Mouse (Mus musculus): ENCODE results near the gene Arap1. TPM values are rescaled to one million over a fixed set of nuclear protein-coding genes. Genes with fewer than 3 reads are reported as not detected.
A peak's percentile ranks its signal among the peaks of the same experiment; 100 is the strongest.

The Arap1 gene
- total RNA-seq (2021) = 10 to 100 TPM; 16.1 to 17.8 TPM

GRCm38 (mm10) chr7:101347767-101348270, at the start of gene Arap1:
Gene Arap1, plus strand, starts transcription at chr7:101348067.
- peak in 1 of 2 experiments; percentile 80 for DNase-seq (ENCODE audit: extremely low spot score in 1 of 2, low spot score in 2 of 2)
- intact Hi-C loops (cut with DNase I) = no loop called here

- intact Hi-C loops (cut with DNase I) = loop anchor here (10.0 kb wide), 1 partner anchor 394 kb away; no protein-coding TSS in a partner anchor
- DNase-seq (ENCODE audit: extremely low spot score in 1 of 2, low spot score in 2 of 2) = no peak
Observed at GRCm38 (mm10) chr7:101298375-101298774, 49.5 kb upstream of the Arap1 start.

GRCm38 (mm10) chr7:101301361-101301880, 46.4 kb upstream of the Arap1 start:
- DNase-seq (ENCODE audit: extremely low spot score in 1 of 2, low spot score in 2 of 2) = no peak
- intact Hi-C loops (cut with DNase I) = no loop called here

GRCm38 (mm10) chr7:101301881-101302456, 45.9 kb upstream of the Arap1 start, which contains the start of gene Atg16l2:
Gene Atg16l2, minus strand, starts transcription at chr7:101302251.
- intact Hi-C loops (cut with DNase I) = no loop called here
- peak; percentile 81 to 94 for DNase-seq (ENCODE audit: extremely low spot score in 1 of 2, low spot score in 2 of 2)

- intact Hi-C loops (cut with DNase I) = no loop called here
- DNase-seq (ENCODE audit: extremely low spot score in 1 of 2, low spot score in 2 of 2) = no peak
Observed at GRCm38 (mm10) chr7:101302691-101303090, 45.2 kb upstream of the Arap1 start.

- intact Hi-C loops (cut with DNase I) = no loop called here
- DNase-seq (ENCODE audit: extremely low spot score in 1 of 2, low spot score in 2 of 2) = no peak
Observed at GRCm38 (mm10) chr7:101306841-101307240, 41.0 kb upstream of the Arap1 start.

GRCm38 (mm10) chr7:101309985-101310326, 37.9 kb upstream of the Arap1 start:
- intact Hi-C loops (cut with DNase I) = loop anchor here (2.0 kb wide), 1 partner anchor 65 kb away; no protein-coding TSS in a partner anchor
- no peak for DNase-seq (ENCODE audit: extremely low spot score in 1 of 2, low spot score in 2 of 2)

- intact Hi-C loops (cut with DNase I) = loop anchor here (2.0 kb wide), 1 partner anchor 64 kb away; no protein-coding TSS in a partner anchor
- peak; percentile 97 for DNase-seq (ENCODE audit: extremely low spot score in 1 of 2, low spot score in 2 of 2)
Observed at GRCm38 (mm10) chr7:101310327-101311028, 37.4 kb upstream of the Arap1 start.

GRCm38 (mm10) chr7:101311061-101311460, 36.8 kb upstream of the Arap1 start:
- intact Hi-C loops (cut with DNase I) = loop anchor here (2.0 kb wide), 1 partner anchor 64 kb away; no protein-coding TSS in a partner anchor
- DNase-seq (ENCODE audit: extremely low spot score in 1 of 2, low spot score in 2 of 2) = no peak

GRCm38 (mm10) chr7:101313033-101313432, 34.8 kb upstream of the Arap1 start:
- DNase-seq (ENCODE audit: extremely low spot score in 1 of 2, low spot score in 2 of 2) = no peak
- intact Hi-C loops (cut with DNase I) = no loop called here

GRCm38 (mm10) chr7:101314396-101314795, 33.5 kb upstream of the Arap1 start:
- DNase-seq (ENCODE audit: extremely low spot score in 1 of 2, low spot score in 2 of 2) = no peak
- intact Hi-C loops (cut with DNase I) = no loop called here

- no peak for DNase-seq (ENCODE audit: extremely low spot score in 1 of 2, low spot score in 2 of 2)
- intact Hi-C loops (cut with DNase I) = no loop called here
Observed at GRCm38 (mm10) chr7:101315699-101316098, 32.2 kb upstream of the Arap1 start.

GRCm38 (mm10) chr7:101316591-101317001, 31.3 kb upstream of the Arap1 start:
- intact Hi-C loops (cut with DNase I) = no loop called here
- no peak for DNase-seq (ENCODE audit: extremely low spot score in 1 of 2, low spot score in 2 of 2)

- intact Hi-C loops (cut with DNase I) = no loop called here
- DNase-seq (ENCODE audit: extremely low spot score in 1 of 2, low spot score in 2 of 2) = no peak
Observed at GRCm38 (mm10) chr7:101317014-101317413, 30.9 kb upstream of the Arap1 start, which contains the start of gene Stard10. Gene Stard10, plus strand, starts transcription at chr7:101317086.

- intact Hi-C loops (cut with DNase I) = no loop called here
- DNase-seq (ENCODE audit: extremely low spot score in 1 of 2, low spot score in 2 of 2) = no peak
Observed at GRCm38 (mm10) chr7:101318848-101319247, 29.0 kb upstream of the Arap1 start.

GRCm38 (mm10) chr7:101319796-101320195, 28.1 kb upstream of the Arap1 start:
- no peak for DNase-seq (ENCODE audit: extremely low spot score in 1 of 2, low spot score in 2 of 2)
- intact Hi-C loops (cut with DNase I) = loop anchor here (5.0 kb wide), 1 partner anchor 48 kb away; no protein-coding TSS in a partner anchor

GRCm38 (mm10) chr7:101320399-101321217, 27.3 kb upstream of the Arap1 start:
- DNase-seq (ENCODE audit: extremely low spot score in 1 of 2, low spot score in 2 of 2) = peak in 1 of 2 experiments; percentile 50
- intact Hi-C loops (cut with DNase I) = loop anchor here (5.0 kb wide), 1 partner anchor 47 kb away; no protein-coding TSS in a partner anchor

GRCm38 (mm10) chr7:101321218-101321827, 26.5 kb upstream of the Arap1 start:
- intact Hi-C loops (cut with DNase I) = loop anchor here (5.0 kb wide), 1 partner anchor 46 kb away; no protein-coding TSS in a partner anchor
- peak in 1 of 2 experiments; percentile 49 for DNase-seq (ENCODE audit: extremely low spot score in 1 of 2, low spot score in 2 of 2)

Measured in left cerebral cortex, postnatal 10 days (tissue).